Mouse (Mus musculus): Measurements from ENCODE around the gene Rab31.

The Rab31 gene

GRCm38 (mm10) chr17:65737175-65737574 lies 35.4 kb downstream of the Rab31 start:
- peak; percentile 32 for DNase-seq

- DNase-seq: no peak
Measured at GRCm38 (mm10) chr17:65735088-65735487, 37.5 kb downstream of the Rab31 start.

DNA sequence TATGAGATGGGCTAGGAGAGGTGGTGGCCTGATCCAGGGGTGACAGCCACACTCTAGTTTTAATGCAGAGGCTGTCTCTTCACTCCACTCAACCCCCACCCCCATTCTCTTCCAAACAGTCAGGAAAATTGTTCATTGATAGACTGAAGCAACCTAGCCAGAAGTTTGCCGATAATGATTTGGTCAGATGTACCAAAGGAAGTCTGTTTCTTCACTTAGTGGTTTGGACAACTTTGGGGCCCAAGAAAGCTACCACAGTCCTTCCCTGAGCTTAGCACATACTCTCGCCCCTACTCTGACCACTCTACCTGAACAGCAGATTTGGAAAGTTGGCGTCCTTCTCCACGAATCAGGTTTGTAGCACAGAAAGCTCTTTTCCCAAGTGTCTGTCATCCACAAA lies 39.9 kb downstream of the Rab31 start:
- DNase-seq: no peak

DNA sequence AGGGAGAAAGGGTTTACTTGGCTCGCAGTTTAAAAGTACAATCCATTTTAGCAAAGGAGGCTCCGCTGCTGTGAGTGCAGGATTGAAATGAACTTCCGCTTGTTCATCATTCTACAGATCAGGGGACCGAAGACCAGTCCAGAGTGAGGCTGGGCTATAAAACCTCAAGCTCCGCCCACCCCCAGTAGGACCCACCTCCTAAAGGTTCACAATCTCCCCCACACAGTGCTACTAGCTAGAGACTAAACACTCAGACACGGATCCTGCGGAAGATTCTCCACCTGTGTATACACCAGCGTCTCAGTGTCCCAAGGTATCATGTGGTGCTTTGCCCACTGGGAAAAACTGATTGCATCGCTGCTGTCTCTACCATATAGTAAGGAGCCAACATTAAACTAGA lies 40.8 kb downstream of the Rab31 start:
- DNase-seq: no peak

GRCm38 (mm10) chr17:65729945-65730741 lies 42.4 kb downstream of the Rab31 start:
- peak; percentile 14 for DNase-seq

- DNase-seq: peak; percentile 20
Measured at GRCm38 (mm10) chr17:65726755-65727154, 45.8 kb downstream of the Rab31 start.

DNA sequence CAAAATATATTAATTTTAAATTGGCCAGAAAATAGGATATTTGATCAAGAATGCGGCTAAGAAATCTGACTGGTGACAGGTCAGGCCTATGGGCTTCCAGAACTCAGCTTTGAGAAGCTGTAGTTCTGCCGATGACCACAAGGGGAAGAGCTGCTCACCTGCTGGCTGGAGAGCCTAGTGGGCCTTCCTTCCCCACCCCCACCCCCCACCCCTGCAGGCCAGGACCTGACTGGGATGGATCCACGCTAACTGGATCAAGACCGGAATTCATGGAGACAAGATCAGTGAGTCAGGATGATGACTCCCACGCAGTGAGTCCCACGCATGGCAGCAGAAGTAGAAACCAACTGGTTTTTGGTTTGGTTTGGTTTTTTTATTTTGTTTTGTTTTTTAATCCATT lies 46.3 kb downstream of the Rab31 start:
- DNase-seq: peak; percentile 41

DNA sequence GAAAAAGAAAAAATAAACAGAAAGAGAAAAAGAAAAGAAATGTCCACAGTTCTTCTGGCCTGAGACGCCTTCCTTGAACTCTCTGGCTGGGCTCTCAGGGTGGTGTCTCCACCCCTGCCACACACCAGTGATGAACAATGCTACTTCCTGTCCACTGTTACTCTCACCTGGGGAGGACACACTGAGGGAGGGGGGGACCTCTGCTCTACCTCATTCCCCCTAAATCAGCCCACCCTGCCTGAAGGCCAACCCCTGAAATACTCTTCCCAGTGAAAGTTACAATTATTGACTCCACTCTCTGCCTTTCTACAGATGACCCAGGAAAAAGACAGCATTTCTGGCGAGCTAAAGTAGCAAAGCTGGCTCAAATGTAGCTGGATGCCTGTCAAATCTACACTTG lies 46.7 kb downstream of the Rab31 start:
- no peak for DNase-seq

GRCm38 (mm10) chr17:65725381-65725780 lies 47.2 kb downstream of the Rab31 start:
- no peak for DNase-seq

DNA sequence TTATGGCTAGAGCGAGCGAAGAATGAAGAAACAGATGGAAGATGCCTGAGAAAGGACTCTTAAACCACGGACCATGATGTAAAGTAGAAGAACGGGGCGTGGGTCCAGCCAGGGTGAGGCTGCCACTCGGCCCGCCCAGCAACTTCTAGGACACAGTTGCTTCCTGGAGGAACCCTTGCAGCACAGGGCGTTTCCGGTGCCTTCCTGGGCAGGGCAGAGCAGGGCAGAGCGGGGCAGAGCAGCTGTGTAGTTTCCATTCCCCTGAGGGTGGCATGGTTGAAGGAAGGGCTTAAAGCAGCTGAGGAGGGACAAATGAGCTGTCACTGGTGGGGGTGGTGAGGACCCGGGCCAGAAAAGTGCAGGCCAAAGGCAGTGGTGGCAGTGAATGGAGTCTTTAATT lies 48.3 kb downstream of the Rab31 start:
- peak; percentile 80 for DNase-seq

DNA sequence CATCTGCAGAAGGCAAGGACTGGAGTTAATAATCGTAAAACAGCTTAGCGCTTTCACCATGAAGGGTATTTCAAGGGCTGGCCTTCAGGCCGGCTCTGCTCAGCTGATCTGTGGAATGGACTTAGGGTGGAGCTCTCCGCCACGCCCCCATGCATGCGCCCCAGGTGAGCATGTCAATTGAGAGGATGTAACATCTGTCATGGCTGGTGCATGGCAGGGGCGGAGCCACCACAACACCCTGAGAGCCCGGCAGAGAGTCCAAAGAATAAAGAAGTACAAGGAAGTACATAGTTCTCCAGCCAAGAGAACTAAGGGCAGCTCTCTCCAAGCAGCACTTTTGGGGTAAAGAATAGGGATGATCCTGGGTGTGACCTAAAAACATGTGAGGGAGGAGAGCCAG lies 48.9 kb downstream of the Rab31 start:
- no peak for DNase-seq

DNA sequence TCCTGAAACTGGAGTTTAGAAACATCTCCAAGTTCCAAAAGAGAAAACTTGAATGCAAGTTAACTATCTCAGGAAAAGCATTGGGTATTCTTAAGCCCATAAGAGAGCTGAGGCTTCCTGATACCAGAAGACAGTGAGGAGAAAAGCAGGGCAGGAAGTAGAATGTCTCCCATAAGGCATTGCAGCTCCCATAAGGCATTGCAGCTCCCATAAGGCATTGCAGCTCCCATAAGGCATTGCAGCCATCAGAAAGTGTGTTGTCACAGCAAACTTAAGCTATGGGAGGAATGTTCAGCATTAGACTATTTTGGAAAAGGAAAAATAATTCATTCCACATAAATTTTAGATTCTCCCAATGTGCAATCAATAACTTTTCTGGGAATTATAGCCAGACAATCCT lies 51.2 kb downstream of the Rab31 start:
- DNase-seq: no peak

GRCm38 (mm10) chr17:65719826-65720225 lies 52.7 kb downstream of the Rab31 start:
- no peak for DNase-seq

- DNase-seq: no peak
Measured at GRCm38 (mm10) chr17:65718578-65718977, 54.0 kb downstream of the Rab31 start.

DNA sequence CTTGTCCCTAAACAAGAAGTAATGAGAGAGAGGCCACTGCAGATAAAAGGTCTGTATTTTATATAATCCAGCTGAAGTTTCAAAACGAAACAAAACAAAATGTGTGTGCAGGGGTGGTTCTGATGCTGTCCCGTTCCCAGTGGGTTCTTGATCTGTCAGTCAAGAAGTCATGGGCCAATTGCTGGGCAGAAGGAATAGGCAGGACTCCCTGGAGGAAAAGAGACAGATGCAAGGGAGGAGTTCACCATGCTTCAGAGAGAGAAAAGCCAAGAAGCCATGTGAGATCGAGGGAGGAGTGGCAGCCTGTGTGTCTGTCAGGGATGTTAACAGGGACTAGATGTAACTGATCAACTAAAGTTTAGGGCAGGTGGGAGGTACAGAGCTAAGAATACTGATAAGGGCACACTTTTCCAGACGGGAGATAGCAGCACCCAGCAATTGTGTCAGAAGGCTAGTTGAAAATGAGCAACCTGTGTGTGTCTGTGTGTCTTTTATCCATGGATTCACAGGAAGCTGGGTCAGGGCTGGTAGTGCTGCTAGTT lies 54.8 kb downstream of the Rab31 start:
- no peak for DNase-seq

DNA sequence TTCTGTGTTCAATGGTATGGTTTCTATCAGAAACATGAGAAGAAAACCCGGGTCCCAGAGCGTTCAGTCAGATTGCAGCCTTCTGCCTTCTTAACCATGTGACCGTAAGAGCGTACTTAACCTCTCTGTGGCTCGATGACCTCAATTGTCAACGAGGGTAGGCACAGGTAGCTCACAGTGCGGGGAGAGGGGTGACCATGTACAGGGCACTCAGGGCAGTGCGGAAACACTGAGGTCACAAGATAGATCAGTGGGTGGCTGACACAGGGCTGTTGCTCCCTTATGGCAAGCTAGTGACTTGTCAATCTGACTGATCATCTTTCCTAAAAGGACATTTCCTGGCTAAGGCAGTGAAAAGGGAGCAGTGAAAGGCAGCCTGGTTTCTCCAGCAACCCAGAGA lies 58.5 kb downstream of the Rab31 start:
- no peak for DNase-seq

DNA sequence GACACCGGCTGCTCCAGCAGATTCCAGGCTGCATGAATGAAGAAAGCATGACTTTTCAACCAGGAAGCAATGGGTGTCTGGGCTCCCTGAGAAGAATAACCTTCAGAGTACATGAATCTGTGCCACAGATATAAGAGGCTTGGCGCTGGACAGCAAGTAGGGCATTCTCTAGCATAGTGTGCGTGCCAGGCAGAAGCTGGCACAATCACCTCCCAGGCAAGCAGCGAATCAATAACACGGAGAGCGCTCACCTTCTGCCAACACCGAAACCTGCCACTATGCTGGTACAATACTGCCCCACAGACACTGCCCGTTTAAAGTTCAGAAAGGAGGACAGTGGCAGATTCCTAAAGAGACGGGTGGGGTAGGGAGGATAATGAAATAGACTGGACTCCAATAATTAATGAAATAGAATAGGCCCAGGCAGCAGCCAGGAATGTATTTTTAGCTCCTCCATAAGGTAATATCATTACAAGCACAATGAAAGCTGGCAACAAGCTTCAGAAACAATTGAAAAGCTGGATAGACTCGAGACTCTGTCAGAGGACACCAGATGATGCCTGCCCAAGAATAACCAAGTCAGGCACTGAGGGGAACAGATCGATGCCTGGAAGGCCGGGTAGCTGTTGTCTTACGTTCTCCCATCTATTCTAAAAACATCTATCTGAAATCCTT lies 59.6 kb downstream of the Rab31 start:
- no peak for DNase-seq

DNA sequence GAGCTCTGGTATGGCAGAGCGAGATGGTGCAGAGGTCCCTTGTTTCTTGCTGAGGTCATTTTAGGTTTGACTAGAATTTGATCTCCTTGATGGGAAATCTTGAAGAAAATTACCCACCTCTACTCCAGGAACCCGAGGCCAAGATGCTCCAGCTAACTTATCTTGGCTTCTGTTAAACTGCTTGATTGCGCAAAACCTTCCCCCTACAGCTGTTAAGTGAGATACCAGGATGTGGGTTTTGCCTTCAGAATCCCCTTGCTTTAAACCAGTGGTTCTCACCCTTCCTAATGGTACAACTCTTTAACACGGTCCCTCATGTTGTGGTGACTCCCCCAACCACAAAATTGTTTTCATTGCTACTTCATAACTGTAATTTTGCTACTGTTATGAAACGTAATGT lies 60.8 kb downstream of the Rab31 start:
- no peak for DNase-seq

GRCm38 (mm10) chr17:65710576-65710975 lies 62.0 kb downstream of the Rab31 start:
- no peak for DNase-seq

- DNase-seq: peak; percentile 88
Measured at GRCm38 (mm10) chr17:65706220-65706619, 66.3 kb downstream of the Rab31 start.

GRCm38 (mm10) chr17:65703527-65704391 lies 68.8 kb downstream of the Rab31 start:
- no peak for DNase-seq

GRCm38 (mm10) chr17:65701797-65702566 lies 70.6 kb downstream of the Rab31 start:
- peak; percentile 73 for DNase-seq

Data from lung, postnatal 10 days (tissue).